Mouse (Mus musculus) neural tube, embryonic 15.5 days (tissue): ENCODE results near the gene Bhmt2. TPM values are rescaled to one million over a fixed set of nuclear protein-coding genes. Genes with fewer than 3 reads are reported as not detected.

ENCODE experiments used
- ATAC-seq: fragments of 200-750 bp; cut with Nextera tagmentation; 2 replicates; pipeline ENCODE4 v1.8.0; 2017; ENCODE audit warnings: mild to moderate bottlenecking, moderate TSS enrichment, moderate library complexity; ENCODE audit not compliant: low FRiP score
- H3K27ac ChIP-seq: fragments of 300-500 bp; sonication (generic); replicated peaks from 2 replicates; pipeline ENCODE4 v1.5.1; 2015; ENCODE audit warnings: mild to moderate bottlenecking, inconsistent platforms
- H3K27me3 ChIP-seq: fragments of 300-500 bp; sonication (generic); replicated peaks from 2 replicates; pipeline ENCODE4 v1.6.1; 2015; ENCODE audit warnings: inconsistent platforms
- H3K36me3 ChIP-seq: fragments of 300-500 bp; sonication (generic); 2 replicates; pipeline ENCODE4 v1.6.1; 2015; ENCODE audit warnings: inconsistent platforms
- H3K4me1 ChIP-seq: fragments of 300-500 bp; sonication (generic); 2 replicates; pipeline ENCODE4 v1.6.1; 2015; ENCODE audit warnings: inconsistent platforms
- H3K4me2 ChIP-seq: fragments of 300-500 bp; sonication (generic); 2 replicates; pipeline ENCODE4 v1.6.1; 2015; ENCODE audit warnings: inconsistent platforms, mild to moderate bottlenecking, moderate library complexity
- H3K4me3 ChIP-seq: fragments of 300-500 bp; sonication (generic); replicated peaks from 2 replicates; pipeline ENCODE4 v1.5.1; 2015; ENCODE audit warnings: mild to moderate bottlenecking, inconsistent platforms
- H3K9ac ChIP-seq: fragments of 300-500 bp; sonication (generic); replicated peaks from 2 replicates; pipeline ENCODE4 v1.6.1; 2015; ENCODE audit warnings: mild to moderate bottlenecking, inconsistent platforms
- H3K9me3 ChIP-seq: fragments of 300-500 bp; sonication (generic); replicated peaks from 2 replicates; pipeline ENCODE4 v1.6.1; 2016; ENCODE audit warnings: inconsistent platforms
- WGBS: fragments of 180-500 bp; shearing (Covaris S2); methylation state at CpG from one replicate; pipeline ENCODE4 v1.1.7; 2015; ENCODE audit warnings: mixed read lengths; 5-methylcytosine and 5-hydroxymethylcytosine counted together
- polyA plus RNA-seq: library from polyadenylated mRNA; unstranded; fragments of >200 nt; fragmentation: Nextera tagmentation; extraction: Ambion mirVana; gene quantifications from 2 replicates; pipeline ENCODE4 v1.2.1, GENCODE M21; 2015

Bhmt2 gene
- polyA plus RNA-seq, 1 experiment from 2014 or later = not detected

DNA sequence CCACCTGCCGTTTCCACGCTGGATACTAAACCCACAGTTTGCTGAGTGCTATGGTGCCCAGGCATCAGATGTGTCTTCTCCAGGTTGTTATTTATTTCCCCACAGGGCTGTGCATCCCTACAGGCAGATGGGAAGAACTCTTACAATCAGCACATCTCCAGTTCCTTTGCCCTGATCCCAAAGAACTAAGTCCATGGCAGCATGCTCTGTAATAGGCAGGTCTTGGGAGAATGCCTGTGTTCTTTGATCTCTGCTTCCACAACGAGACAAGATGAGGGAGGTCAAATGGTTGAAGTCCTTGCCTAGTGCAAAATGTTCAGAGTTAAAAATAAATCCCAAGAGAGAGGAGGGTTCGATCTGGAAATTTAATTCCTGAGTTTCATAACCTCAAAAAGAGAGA is 34.5 kb downstream of the Bhmt2 start:
- H3K9me3 ChIP-seq = no peaks in the 10 kb centered on the region
- H3K4me1 ChIP-seq = no peaks in the 10 kb centered on the region
- no peak overlapping the region for H3K4me3 ChIP-seq
- H3K36me3 ChIP-seq = no peaks in the 10 kb centered on the region
- H3K27ac ChIP-seq = no peak overlapping the region
- H3K4me2 ChIP-seq = no peak overlapping the region
- no peaks in the 10 kb centered on the region for H3K27me3 ChIP-seq
- H3K9ac ChIP-seq = no peak overlapping the region
- WGBS = 75% methylated on average over 4 of the region's 4 CpGs
- no peak for ATAC-seq

GRCm38 (mm10) chr13:93637282-93638245 is 36.5 kb downstream of the Bhmt2 start, which contains the start of gene Bhmt:
Gene Bhmt, minus strand, starts transcription at chr13:93637961.
- ATAC-seq = no peak
- WGBS = 82% methylated on average over 19 of the region's 19 CpGs
- no peak within 1 kb of the TSS for H3K4me3 ChIP-seq

GRCm38 (mm10) chr13:93636561-93636960 is 37.5 kb downstream of the Bhmt2 start:
- H3K4me3 ChIP-seq = no peak overlapping the region
- H3K4me2 ChIP-seq = no peak overlapping the region
- no peak overlapping the region for H3K27ac ChIP-seq
- 91% methylated on average over 1 of the region's 1 CpGs for WGBS
- no peaks in the 10 kb centered on the region for H3K36me3 ChIP-seq
- ATAC-seq = no peak
- no peaks in the 10 kb centered on the region for H3K9me3 ChIP-seq
- no peaks in the 10 kb centered on the region for H3K4me1 ChIP-seq
- no peak overlapping the region for H3K9ac ChIP-seq
- H3K27me3 ChIP-seq = no peaks in the 10 kb centered on the region

More at GRCm38 (mm10) chr13:93637282-93638245, 36.5 kb downstream of the Bhmt2 start, which contains the start of gene Bhmt:
- Histone ChIP-seq H3K9ac (no peak within 1 kb of the TSS), H3K4me1 (no peaks in the 10 kb centered on the region), H3K4me2 (no peak within 1 kb of the TSS), H3K27me3 (no peaks in the 10 kb centered on the region), H3K27ac (no peak within 1 kb of the TSS), H3K36me3 (no peaks in the 10 kb centered on the region), H3K9me3 (no peaks in the 10 kb centered on the region)

DNA sequence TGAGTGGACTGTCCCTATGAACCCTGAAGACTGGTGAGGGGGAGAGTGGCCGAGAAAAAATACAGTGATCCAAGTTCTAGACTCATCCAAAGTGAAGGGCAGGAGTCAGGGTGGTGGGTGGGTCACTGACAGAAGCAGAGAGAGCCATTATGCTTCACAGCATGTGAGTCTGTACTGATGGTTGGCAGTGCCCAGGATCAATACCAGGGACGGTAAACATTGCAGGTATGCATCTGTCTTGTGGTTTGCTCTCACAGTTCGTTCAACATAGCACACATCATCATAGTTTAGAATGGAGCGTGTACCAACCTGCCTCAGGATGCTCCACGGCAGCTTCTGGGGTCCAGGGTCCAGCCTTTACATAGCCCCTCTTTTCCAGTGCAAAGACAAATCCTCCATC is 41.2 kb downstream of the Bhmt2 start:
- no peak for ATAC-seq
- WGBS = 86% methylated on average over 5 of the region's 5 CpGs

DNA sequence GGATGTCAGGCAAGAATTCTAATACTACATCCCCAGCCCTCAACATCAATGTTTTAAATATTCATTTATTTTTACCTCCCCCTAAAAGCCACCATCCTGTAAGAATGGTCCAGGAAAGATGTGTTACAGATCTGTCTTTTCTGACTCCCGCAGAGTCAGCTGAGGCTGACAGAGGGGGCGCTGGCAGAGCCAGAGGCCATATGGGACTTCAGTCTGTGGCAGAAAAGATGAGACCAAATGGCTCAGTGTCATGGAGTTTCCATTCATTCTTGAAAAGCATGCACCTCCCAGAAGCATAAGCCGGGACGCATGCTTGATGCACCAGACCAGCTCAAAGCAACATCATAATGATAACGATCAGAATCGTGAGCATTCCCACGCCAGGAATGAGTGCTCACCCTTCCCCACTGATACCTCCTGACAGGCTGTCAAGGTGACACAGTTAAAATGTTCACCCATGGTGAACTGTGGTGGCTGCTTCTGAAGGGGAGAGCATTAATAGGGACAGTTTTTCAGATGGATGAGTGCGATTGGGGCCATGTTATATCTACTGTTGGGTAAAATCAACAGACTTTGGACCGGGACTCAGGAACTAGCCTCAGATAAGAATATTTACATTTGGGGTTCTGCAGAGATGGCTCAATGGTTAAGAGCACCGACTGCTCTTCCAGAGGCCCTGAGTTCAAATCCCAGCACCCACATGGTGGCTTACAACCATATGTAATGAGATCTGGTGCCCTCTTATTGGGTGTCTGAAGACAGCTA is 43.0 kb downstream of the Bhmt2 start:
- Histone ChIP-seq H3K9me3 (no peaks in the 10 kb centered on the region), H3K4me3 (no peak overlapping the region), H3K4me1 (no peaks in the 10 kb centered on the region; the same call in 1 of the 2 replicates), H3K36me3 (no peaks in the 10 kb centered on the region), H3K27ac (no peak overlapping the region), H3K27me3 (no peaks in the 10 kb centered on the region), H3K9ac (no peak overlapping the region), H3K4me2 (no peak overlapping the region)
- no peak for ATAC-seq
- 91% methylated on average over 10 of the region's 10 CpGs for whole genome bisulfite sequencing

More for the DNA sequence above, 41.2 kb downstream of the Bhmt2 start:
- Histone ChIP-seq H3K4me3 (no peak overlapping the region), H3K27ac (no peak overlapping the region), H3K36me3 (no peaks in the 10 kb centered on the region), H3K9me3 (no peaks in the 10 kb centered on the region), H3K4me1 (no peaks in the 10 kb centered on the region; the same call in 1 of the 2 replicates), H3K9ac (no peak overlapping the region), H3K27me3 (no peaks in the 10 kb centered on the region), H3K4me2 (no peak overlapping the region)

- WGBS = 16% methylated on average over 6 of the region's 6 CpGs
- H3K9me3 ChIP-seq = no peaks in the 10 kb centered on the region
- H3K27me3 ChIP-seq = no peaks in the 10 kb centered on the region
- H3K27ac ChIP-seq = no peak overlapping the region
- H3K4me1 ChIP-seq = no peaks in the 10 kb centered on the region; the same call in 1 of the 2 replicates
- no peak for ATAC-seq
- no peaks in the 10 kb centered on the region for H3K36me3 ChIP-seq
- no peak overlapping the region for H3K4me2 ChIP-seq
- H3K9ac ChIP-seq = no peak overlapping the region
- no peak overlapping the region for H3K4me3 ChIP-seq
Measured at GRCm38 (mm10) chr13:93628861-93629260, 45.2 kb downstream of the Bhmt2 start.

GRCm38 (mm10) chr13:93614361-93614948 is 59.6 kb downstream of the Bhmt2 start:
- peaks cover 8% of the 10 kb centered on the region for H3K4me1 ChIP-seq
- H3K27me3 ChIP-seq = no peaks in the 10 kb centered on the region
- no peak overlapping the region for H3K9ac ChIP-seq
- no peak overlapping the region for H3K27ac ChIP-seq
- no peak overlapping the region for H3K4me3 ChIP-seq
- H3K9me3 ChIP-seq = no peaks in the 10 kb centered on the region
- no peak for ATAC-seq
- H3K4me2 ChIP-seq = no peak overlapping the region
- H3K36me3 ChIP-seq = no peaks in the 10 kb centered on the region
- WGBS = 38% methylated on average over 6 of the region's 6 CpGs

DNA sequence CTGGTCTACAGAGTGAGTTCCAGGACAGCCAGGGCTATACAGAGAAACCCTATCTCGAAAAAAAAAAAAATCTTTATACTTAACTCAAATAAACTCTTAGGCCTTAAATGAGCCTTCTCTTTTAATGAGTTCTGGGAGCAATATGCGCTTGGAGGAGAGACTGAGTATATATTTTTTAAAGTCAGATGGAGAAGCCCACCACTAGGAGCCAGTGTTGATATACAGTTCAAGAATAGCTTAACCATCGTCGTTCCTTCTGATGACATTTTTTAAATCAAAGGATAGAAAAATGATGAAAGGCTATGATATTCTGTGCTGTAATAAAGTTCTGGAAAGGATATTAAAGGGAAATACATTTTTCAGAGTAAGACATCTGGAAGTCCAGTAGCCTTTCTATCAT is 60.3 kb downstream of the Bhmt2 start:
- ATAC-seq = no peak

DNA sequence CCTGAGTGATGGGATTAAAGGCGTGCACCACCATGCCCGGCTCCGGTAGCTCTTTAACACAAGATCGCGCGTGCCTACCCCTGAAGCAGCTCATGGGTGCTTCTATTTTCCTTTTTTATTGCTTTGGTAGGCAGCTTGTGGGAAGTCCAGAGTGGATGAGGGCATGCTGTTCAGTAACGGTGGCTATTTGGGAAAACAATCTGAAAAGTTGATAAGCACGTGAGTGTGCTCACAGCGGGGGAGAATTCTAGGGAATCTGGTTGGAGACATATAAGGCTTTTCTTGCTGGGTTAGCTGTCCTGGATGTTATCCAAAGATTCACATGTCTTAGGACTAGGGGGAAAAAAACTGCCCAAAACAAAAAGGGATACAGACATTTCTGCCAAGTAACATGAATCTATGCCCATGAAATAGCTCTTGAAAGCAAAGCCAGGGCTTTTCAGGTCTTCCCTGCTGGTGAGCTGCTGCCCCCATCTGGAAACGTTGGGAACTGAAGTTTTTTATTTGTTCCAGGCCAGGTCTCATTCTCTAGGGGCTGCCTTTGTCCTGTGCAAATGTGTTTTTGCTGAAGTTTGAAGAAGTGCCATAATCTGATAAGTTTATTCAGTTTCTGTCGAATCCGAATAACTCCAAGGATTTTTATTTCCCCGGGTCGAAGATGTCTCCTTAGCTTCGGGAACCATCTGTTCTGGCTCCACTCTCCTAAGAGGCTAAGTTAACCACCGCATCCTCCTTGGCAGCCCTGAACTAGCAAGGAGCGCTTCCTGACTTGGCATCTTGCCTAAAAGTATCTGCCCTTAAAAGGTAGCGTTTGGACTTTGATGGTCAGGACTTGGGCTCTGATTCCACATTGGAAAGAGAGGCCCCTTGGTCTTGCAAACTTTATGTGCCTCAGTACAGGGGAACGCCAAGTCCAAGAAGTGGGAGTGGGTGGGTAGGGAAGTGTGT is 61.2 kb downstream of the Bhmt2 start:
- no peaks in the 10 kb centered on the region for H3K27me3 ChIP-seq
- no peak overlapping the region for H3K4me2 ChIP-seq
- peaks cover 8% of the 10 kb centered on the region for H3K4me1 ChIP-seq
- H3K36me3 ChIP-seq = no peaks in the 10 kb centered on the region
- 56% methylated on average over 19 of the region's 19 CpGs for WGBS
- peak; percentile 65 for ATAC-seq
- no peak overlapping the region for H3K27ac ChIP-seq
- H3K9me3 ChIP-seq = no peaks in the 10 kb centered on the region
- no peak overlapping the region; the same call in 1 of the 2 replicates for H3K9ac ChIP-seq
- H3K4me3 ChIP-seq = no peak overlapping the region

More for the DNA sequence above, 60.3 kb downstream of the Bhmt2 start:
- no peak overlapping the region for H3K4me3 ChIP-seq
- peaks cover 8% of the 10 kb centered on the region for H3K4me1 ChIP-seq
- WGBS = 71% methylated on average over 4 of the region's 4 CpGs
- H3K4me2 ChIP-seq = no peak overlapping the region
- no peaks in the 10 kb centered on the region for H3K27me3 ChIP-seq
- no peak overlapping the region for H3K9ac ChIP-seq
- no peaks in the 10 kb centered on the region for H3K36me3 ChIP-seq
- no peak overlapping the region for H3K27ac ChIP-seq
- no peaks in the 10 kb centered on the region for H3K9me3 ChIP-seq

- no peak overlapping the region for H3K27ac ChIP-seq
- no peak overlapping the region for H3K4me2 ChIP-seq
- ATAC-seq = no peak
- H3K4me3 ChIP-seq = no peak overlapping the region
- no peaks in the 10 kb centered on the region for H3K27me3 ChIP-seq
- no peaks in the 10 kb centered on the region for H3K9me3 ChIP-seq
- 79% methylated on average over 2 of the region's 2 CpGs for WGBS
- no peaks in the 10 kb centered on the region for H3K36me3 ChIP-seq
- H3K9ac ChIP-seq = no peak overlapping the region
- peaks cover 8% of the 10 kb centered on the region for H3K4me1 ChIP-seq
Measured at GRCm38 (mm10) chr13:93608476-93608875, 65.6 kb downstream of the Bhmt2 start.
